Mouse (Mus musculus): ENCODE data around the gene Pnp.

- TF ChIP-seq CTCF (IDR thresholded peaks at IDR 0.05), result no peak
- TF ChIP-seq EP300 (IDR thresholded peaks at IDR 0.05), result no peak
Observed at GRCm38 (mm10) chr14:50991037-50991436, 60.2 kb downstream of the Pnp start.
